ENCODE assay signal across 8 mouse cellular contexts in genomic region chr4:41348584-41349198, GRCm38 (mm10). TPM values are rescaled to one million over a fixed set of nuclear protein-coding genes. Genes with fewer than 3 reads are reported as not detected.
A peak's percentile ranks its signal among the peaks of the same experiment; 100 is the strongest.
DNase-seq lines count a peak whose midpoint lies in the region; ATAC-seq lines count a peak whose summit lies in the region.

Gene Ubap1, plus strand, starts transcription at chr4:41348996.

- peak within 1 kb of the TSS; percentile 84 for H3K4me2 ChIP-seq in heart, embryonic 14.5 days (ENCODE audit: low read length)
- H3K4me2 ChIP-seq in liver, embryonic 13.5 days: peak within 1 kb of the TSS; percentile 80
- H3K4me2 ChIP-seq in stomach, embryonic 16.5 days (ENCODE audit: low read depth, low read length): peak within 1 kb of the TSS; percentile 88

- peaks cover 0 to 8% of the 10 kb centered on the region in 2 experiments; a peak in 1 of 4 replicates for H3K4me1 ChIP-seq in heart, embryonic 14.5 days (ENCODE audit: control insufficient read depth in 2 of 2, insufficient read depth in 2 of 2, low read length in 2 of 2)
- peaks cover 43% of the 10 kb centered on the region for H3K4me1 ChIP-seq in liver, embryonic 13.5 days (replicated peaks)
- H3K4me1 ChIP-seq in stomach, embryonic 16.5 days (ENCODE audit: control insufficient read depth, insufficient read depth, low read length): peaks cover 9% of the 10 kb centered on the region; the same call in 1 of the 2 replicates

- H3K4me3 ChIP-seq in heart, embryonic 14.5 days (ENCODE audit: control insufficient read depth in 1 of 2, insufficient read depth in 1 of 2, low read depth in 1 of 2, low read length in 2 of 2): peak within 1 kb of the TSS; percentile 85 to 94
- peak within 1 kb of the TSS; percentile 88 for H3K4me3 ChIP-seq in liver, embryonic 13.5 days (replicated peaks)
- H3K4me3 ChIP-seq in stomach, embryonic 16.5 days (replicated peaks; ENCODE audit: low read length): peak within 1 kb of the TSS; percentile 84

- peak within 1 kb of the TSS; percentile 88 for H3K9ac ChIP-seq in heart, embryonic 14.5 days (ENCODE audit: low read length)
- H3K9ac ChIP-seq in liver, embryonic 13.5 days: peak within 1 kb of the TSS; percentile 95
- peak within 1 kb of the TSS; percentile 90 for H3K9ac ChIP-seq in stomach, embryonic 16.5 days (ENCODE audit: low read length)

- DNase-seq in c-Kit-negative CD71-positive TER-119-positive erythroid progenitor cells, embryonic 14.5 days (ENCODE audit: low read depth, low spot score): peak; percentile 97
- peak; percentile 90 for DNase-seq in fibroblast of lung, adult 2 months (ENCODE audit: low read depth)
- DNase-seq in kidney, postnatal 14 days: peak; percentile 97
- DNase-seq in liver, embryonic 13.5 days: peak; percentile 86
- DNase-seq in neural tube, embryonic 10.5 days (ENCODE audit: extremely low spot score, low spot score): peak; percentile 96

- ATAC-seq in CD4-positive, CD25-positive, alpha-beta regulatory T cell, adult 4 months: peak; percentile 94
- peak; percentile 93 for ATAC-seq in heart, embryonic 14.5 days (ENCODE audit: insufficient number of reproducible peaks, insufficient read depth, low FRiP score, low read depth)
- ATAC-seq in liver, embryonic 13.5 days (ENCODE audit: low read depth): peak; percentile 90
- peak; percentile 98 for ATAC-seq in stomach, embryonic 16.5 days (ENCODE audit: insufficient read depth, low FRiP score)

- no peaks in the 10 kb centered on the region for H3K9me3 ChIP-seq in heart, embryonic 14.5 days (ENCODE audit: control insufficient read depth, low read length)
- H3K9me3 ChIP-seq in liver, embryonic 13.5 days (replicated peaks): no peaks in the 10 kb centered on the region
- no peaks in the 10 kb centered on the region for H3K9me3 ChIP-seq in stomach, embryonic 16.5 days (replicated peaks; ENCODE audit: control insufficient read depth, low read length)

- H3K36me3 ChIP-seq in heart, embryonic 14.5 days (ENCODE audit: control insufficient read depth, insufficient read depth, low read length): no peaks in the 10 kb centered on the region
- no peaks in the 10 kb centered on the region for H3K36me3 ChIP-seq in liver, embryonic 13.5 days
- no peaks in the 10 kb centered on the region for H3K36me3 ChIP-seq in stomach, embryonic 16.5 days (ENCODE audit: control insufficient read depth, insufficient read depth, low read length)

- no peaks in the 10 kb centered on the region for H3K27me3 ChIP-seq in heart, embryonic 14.5 days (ENCODE audit: control insufficient read depth, insufficient read depth, low read length)
- no peaks in the 10 kb centered on the region for H3K27me3 ChIP-seq in liver, embryonic 13.5 days
- H3K27me3 ChIP-seq in stomach, embryonic 16.5 days (ENCODE audit: control insufficient read depth, insufficient read depth, low read length): no peaks in the 10 kb centered on the region

- peak within 1 kb of the TSS; percentile 93 to 95 for H3K27ac ChIP-seq in heart, embryonic 14.5 days (replicated peaks in 1 of 2; ENCODE audit: control insufficient read depth in 1 of 2, insufficient read depth in 1 of 2, low read depth in 2 of 2, low read length in 2 of 2)
- peak within 1 kb of the TSS; percentile 90 for H3K27ac ChIP-seq in liver, embryonic 13.5 days
- peak within 1 kb of the TSS; percentile 97 for H3K27ac ChIP-seq in stomach, embryonic 16.5 days (ENCODE audit: low read length)

- WGBS in heart, embryonic 14.5 days: under 1% methylated on average over 30 of the region's 31 CpGs
- under 1% methylated on average over 31 of the region's 31 CpGs for WGBS in liver, embryonic 13.5 days (ENCODE audit: insufficient replicate concordance)
- under 1% methylated on average over 28 of the region's 31 CpGs for WGBS in stomach, embryonic 16.5 days

RNA-seq across cellular contexts. Expression of gene Ubap1, which starts in this region (rescaled TPM):
- polyA plus RNA-seq in CD4-positive, CD25-positive, alpha-beta regulatory T cell, adult 4 months (2017; shearing (Covaris generic)): 10 to 100 TPM; 36.3 to 40.4 TPM
- polyA plus RNA-seq in heart, embryonic 14.5 days (2014; fragmentation: Nextera tagmentation; extraction: Ambion mirVana): 48.5 and 52.9 TPM in 2 replicates
- 28.5 and 33.8 TPM in 2 replicates for polyA plus RNA-seq in liver, embryonic 13.5 days (2015; fragmentation: Nextera tagmentation; extraction: Ambion mirVana)
- 49.5 and 53.0 TPM in 2 replicates for polyA plus RNA-seq in stomach, embryonic 16.5 days (2015; fragmentation: Nextera tagmentation; extraction: Ambion mirVana)

Comparison
In these comparisons a context has a peak if more than half of its experiments do, and no peak if none do; other contexts are left out.
1. Peak in every context shown above with its lines: DNase-seq, ATAC-seq, H3K4me3 ChIP-seq and H3K27ac ChIP-seq.